Mouse (Mus musculus): ENCODE results near the gene Vmo1.
"Not testable (repeated sequence)": the region's sequence is repeated elsewhere in the genome, so short reads cannot be mapped to it uniquely, and the experiment has no call there.

Vmo1 gene

DNA sequence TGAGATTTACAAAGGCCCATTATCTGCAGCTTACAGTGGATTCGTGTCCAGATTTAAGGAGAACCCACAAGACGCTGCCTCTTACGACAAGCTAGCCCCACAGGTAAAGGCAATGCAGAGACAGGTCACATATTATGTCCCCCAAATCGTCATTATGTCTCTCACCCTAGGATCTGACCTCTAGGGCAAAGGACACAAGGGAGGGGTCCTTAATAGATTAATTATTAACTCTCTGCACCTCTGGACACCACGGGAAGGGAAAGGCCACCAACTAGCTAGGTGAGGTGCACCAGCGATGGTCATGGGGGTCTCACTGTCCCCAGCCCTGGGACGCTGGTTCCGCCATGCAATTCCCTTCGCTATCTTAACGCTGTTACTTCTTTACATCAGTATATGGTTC, 4.5 kb upstream of the Vmo1 start, which contains the start of gene Gltpd2:
Gene Gltpd2 (plus strand): TSS at position 274 of the 400 bp plus-strand sequence.
- no peak for DNase-seq

DNA sequence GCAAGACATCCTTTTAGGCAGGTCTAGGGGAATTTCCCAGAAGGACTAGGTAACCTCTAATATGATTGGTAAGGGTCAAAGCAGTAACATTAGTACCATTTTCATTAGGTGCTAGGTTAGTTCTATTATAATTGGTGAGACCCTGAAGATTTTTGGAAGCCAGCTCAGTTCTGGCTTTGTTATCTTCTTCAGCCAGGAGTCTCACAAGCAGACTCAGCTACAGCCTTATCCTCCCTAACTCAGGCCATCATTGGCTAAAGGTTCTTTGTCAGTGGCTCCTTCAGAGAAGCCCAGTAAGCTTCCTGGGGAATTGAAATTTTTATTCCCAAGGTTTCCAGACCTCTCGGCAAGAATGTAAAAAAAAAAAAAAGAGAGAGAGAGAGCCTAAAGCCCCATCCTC, 4.0 kb upstream of the Vmo1 start:
- no peak for DNase-seq

DNA sequence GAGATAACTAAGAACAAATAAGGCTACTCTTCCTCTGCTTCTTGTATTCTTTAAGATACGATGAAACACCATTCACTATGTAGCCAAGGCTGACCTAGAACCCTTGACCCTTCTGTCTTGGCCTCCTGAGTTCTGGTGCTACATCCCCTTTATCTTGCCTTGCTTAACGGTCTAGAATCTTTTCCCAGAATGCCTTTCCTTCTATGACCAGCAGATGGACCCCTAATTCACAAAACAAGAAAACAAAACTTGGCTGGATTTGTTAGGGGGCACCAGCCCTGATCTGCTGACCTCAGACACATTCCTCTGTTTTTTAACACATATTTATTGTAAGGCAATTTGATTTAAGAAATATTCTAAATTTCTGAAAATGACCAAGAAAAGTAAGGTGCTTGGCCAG, 1.9 kb upstream of the Vmo1 start:
- DNase-seq = peak; percentile 22

DNA sequence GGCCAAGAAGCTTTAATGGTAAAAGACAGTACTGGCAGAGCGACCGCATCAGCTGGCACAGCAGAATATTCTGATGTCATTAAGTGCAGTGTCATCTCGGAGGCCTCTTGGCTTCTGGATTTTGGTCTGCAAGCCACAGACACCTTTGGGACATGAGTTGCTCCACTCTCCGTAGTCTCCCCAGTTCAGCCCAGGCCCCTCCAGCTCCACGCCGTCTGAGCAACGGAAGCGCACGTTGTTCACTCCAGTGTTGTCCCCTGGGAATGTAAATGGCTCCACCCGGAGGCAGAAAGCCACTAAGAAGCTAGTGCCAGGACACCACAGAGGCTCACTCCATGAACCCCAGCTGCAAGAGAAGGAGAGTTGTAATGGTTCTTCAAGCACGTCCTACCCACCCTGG, 896 bp downstream of the Vmo1 start:
- DNase-seq = no peak

DNA sequence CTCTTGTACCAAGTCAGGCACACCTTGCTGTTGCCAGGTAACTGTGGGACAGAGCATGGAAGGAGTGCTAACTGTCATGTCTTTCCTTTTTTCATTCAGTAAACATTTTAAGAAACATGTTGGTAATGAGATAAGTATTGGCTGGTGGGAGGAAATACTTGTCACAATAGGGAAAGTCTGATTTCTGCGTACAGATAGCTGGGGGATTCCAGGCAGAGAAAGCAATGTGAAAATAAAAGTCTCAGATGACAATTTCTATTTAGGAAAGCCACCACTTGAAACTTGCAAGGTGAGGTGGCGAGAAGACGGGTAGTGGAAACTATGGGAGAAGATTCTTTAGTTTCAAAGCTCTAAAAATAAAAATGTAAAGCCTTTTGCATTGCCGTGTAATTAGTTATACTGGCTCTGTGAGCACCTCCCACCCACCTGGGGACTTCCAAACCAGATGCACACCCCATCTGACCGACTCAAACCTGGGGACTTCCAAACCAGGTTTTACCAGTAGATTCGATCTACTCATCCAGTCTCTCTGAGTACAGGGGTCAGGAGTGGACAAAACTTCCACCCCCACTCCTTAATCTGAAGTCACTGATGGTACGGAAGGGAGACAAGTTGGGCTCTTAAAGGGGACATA, 1.6 kb downstream of the Vmo1 start:
- no peak for DNase-seq

DNA sequence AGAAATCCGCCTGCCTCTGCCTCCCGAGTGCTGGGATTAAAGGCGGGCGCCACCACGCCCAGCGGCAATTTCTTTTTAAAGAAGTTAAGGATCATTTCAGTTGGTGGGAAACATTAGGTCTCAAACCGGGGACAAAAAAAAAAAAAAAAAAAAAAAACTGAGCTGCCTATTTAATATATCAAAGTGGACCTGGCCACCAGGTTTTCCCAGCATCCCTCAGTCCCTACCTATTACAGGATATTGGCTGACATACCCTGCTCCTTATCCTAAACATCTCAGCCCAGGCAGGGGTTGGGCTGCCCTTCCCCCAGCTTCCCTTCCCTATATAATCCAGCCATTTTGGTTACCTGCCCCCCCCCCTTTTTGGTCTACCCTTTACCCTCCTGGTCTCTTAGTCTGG, 2.6 kb downstream of the Vmo1 start:
- DNase-seq = no peak

DNA sequence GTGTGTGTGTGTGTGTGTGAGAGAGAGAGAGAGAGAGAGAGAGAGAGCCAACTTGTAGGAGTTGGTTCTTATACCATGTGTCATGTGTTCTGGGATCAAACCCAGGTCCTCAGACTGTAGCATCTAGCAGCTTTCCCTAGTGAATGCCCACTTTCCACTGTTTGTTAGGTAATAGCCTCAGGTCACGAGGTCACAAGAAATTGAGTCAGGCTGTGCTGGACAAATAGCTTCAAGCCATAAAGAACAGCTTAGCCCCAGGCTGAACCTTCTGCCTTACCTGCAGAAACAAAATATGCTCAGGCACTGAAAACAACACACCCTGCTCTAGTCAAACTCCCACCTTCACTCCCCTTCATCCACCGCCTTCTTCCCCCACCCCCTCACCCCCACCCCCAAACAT, 3.2 kb downstream of the Vmo1 start:
- no peak for DNase-seq

DNA sequence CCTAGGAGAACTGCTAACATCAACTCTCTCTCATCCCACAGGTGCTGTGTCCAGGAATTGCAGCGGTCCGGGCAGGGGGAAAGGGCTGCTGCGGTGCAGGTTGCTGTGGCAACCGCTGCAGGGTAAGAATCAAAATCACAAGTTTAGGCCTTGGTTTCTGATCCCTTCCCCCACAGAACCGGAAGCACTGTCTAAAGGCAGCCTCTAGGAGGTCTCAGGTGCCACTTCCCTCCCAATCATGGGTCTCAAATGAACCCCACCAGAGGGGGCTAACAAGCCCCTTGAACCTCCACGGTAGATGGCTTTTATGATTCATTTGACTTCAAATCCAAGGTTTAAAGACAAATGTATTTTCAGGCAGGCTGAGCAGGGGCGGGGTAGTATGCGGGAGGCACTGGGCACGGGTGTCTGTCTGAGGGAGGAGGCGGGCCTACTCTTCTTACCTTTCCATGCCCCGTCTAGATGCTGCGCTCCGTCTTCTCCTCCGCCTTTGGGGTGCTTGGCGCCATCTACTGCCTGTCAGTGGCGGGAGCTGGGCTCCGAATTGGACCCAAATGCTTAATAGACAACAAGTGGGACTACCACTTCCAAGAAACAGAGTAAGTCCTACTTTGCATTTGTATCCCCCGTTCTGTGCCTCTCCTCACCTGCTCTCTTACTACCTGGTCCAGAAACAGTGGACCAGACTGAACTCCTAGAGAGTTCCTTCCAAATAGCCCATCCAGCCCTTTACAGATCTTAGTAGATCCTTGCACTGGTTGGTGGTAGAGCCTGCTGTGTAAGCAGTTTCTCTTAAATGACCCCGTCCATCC, 4.5 kb downstream of the Vmo1 start:
- peak; percentile 33 for DNase-seq

DNA sequence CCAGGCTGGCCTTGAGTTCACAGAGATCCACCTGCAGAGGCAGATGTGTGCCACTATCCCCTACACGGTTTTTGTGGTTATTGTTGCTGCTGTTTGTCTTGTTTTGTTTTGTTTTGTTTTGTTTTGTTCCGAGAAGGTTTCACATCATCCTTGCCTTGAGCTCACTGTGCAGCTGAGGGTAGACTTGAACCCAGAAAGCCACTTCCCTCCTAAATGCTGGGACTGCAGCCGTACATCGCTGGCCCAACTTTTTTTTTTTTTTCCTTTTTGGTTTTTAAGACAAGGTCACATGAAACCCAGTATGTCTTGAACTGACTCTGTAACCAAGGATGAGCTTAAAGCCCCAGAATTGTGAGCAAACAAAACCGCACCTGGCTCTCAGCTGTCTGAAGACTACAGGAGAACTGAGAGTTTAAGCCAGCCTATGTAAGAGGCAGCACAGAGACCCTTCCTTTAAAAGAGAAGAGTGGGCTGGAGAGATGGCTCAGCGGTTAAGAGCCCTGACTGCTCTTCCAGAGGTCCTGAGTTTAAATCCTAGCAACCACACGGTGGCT, 7.4 kb downstream of the Vmo1 start:
- DNase-seq = no peak

DNA sequence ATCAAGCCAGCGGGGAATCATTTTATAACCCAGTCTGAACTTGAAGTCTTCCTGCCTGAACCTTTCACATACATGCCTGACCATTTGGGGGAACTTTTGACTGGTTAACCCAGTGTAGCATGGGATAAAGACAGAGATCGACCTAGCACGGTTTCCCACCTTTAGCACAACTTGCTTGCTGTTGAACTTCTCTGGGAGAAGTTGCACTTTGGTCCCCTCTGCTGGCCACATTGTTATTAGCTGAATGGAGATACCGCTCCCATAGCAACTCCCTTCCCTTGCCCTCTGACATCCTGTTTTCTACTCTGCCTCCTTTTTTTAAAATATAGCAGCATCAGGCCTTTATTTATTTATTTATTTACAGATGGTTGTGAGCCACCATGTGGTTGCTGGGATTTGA, 8.0 kb downstream of the Vmo1 start:
- peak; percentile 33 for DNase-seq

DNA sequence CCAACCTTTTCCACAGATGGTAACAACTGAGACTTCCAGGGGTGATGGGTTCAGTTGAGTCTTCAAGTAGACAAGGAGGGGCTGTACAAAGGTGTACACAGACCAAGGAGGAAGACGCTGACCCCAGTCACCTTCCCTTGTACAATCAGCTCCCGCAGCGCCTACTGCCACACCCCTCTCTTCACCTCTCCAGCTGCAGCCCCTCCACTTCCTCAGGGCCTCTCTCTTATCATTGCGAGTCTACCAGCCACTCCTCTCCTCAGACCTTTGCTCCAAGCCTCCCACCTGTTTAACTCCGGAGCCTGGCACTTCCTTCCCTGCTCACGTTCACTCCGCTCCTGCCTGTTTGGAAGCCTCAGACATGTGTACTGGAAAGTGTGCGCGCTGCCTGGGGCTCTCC, 9.4 kb downstream of the Vmo1 start, which contains the start of gene Tm4sf5:
Gene Tm4sf5 (plus strand): TSS at position 275 of the 400 bp plus-strand sequence.
- no peak for DNase-seq

DNA sequence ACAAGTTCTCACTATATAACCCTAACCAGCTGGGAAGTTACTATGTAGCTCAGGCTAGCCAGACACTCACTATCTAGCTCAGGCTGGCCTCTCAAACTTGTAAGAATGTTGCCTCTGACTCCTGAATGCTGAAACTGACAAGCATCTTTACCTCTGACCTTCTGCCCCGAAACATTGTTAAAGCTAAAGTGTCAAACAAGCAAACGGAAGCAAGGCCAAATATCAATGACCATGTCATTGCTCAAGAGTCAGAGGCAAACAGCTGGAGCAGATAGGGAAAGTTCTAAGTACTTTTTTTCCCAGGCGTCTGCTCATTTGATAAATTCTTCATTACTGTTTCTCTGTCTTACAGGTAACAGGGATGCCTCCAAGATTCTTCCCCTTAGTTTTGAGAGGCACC, 12.4 kb downstream of the Vmo1 start:
- DNase-seq = no peak

DNA sequence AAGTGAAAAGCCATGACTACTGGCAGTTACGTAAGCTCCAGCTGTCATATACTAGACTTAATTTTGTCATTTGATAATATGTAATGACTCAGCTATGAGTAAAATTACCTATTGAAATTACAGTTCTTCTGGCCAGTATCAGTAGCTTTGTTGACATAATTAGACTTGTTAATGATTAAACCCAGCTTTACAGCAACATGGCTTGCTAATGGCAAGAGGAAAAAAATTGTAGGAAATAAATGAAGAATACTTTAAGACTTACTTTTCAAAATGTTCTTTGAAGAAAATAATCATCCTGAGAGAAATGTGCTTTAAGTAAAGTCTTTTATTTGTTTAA, 14.0 kb downstream of the Vmo1 start:
- no peak for DNase-seq

DNA sequence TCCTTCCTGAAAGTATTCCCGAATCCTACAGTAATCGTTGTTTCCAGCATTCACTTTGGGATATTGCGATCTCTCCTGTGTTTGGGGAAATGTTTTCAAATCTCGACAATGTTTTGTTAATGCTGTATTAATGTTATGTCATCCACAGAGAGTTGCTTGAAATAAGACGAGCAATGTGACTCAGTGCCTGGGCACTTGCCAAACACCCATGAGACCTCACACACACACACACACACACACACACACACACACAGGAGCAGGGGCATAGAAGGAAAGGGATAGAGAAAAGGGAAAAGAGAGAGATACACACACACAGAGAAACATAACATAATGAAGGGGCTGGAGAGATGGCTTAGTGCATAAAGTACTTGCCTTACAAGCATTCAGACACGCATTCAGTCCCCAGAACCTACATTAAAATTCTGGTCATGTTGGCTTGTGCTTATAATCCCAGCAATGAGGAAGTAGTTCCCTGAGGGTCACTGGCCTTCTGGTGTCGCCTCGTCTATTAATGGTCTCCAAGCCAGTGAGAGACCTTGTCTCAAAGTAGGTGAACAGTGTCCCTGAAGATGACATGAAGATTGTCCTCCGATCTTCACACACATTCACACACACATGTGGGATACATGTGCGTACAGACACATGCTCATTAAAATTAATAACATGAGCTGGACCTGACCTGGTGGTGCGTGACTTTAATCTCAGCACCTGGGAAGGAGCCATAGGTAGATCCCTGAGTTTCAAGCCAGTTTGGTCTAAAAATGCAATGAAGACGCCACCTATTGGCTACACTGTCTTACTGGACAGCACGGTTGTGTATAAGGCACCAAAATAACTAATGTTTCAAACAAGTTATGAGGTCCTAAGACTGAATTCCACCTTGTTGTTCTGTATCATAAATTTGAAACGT, 14.6 kb downstream of the Vmo1 start:
- no peak for DNase-seq

DNA sequence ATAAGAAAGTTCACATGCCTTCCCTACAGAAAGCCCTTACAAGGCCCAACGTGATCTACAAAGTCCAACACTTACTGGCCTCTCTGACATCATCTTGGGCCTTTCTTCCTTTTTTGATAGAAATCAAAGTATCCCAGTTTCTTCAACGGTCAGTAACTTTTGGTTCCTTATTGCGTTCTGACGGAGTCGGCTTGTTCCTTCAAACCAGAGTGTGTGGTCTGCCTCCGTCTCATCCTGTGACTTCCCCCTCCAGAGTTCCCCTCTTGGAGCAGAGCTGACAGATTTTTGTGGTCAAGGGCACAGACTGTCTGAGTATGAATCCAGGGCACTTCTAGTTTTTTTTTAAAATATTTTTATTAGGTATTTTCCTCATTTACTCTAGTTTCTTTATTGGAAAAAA, 24.7 kb downstream of the Vmo1 start:
- no peak for DNase-seq

DNA sequence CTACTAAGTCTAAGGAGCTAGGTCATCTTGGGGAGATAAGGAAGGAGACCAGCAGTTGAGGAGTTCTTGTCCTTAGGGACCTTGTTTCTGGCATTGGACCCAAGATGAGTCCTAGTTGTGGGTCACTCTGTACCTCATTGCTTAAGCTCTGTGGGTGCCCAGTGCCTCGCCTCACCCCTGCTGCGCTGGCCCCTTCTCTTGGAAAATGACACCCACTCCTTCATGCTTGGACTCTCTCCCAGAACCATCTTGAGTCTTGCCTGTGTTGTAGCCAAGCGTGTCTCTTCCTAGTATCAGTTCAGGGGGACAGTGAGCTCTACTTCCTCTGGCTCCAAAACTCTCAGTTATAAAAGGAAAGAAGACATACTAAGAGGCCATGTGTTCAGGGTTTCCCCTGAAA, 25.3 kb downstream of the Vmo1 start:
- DNase-seq = no peak

DNA sequence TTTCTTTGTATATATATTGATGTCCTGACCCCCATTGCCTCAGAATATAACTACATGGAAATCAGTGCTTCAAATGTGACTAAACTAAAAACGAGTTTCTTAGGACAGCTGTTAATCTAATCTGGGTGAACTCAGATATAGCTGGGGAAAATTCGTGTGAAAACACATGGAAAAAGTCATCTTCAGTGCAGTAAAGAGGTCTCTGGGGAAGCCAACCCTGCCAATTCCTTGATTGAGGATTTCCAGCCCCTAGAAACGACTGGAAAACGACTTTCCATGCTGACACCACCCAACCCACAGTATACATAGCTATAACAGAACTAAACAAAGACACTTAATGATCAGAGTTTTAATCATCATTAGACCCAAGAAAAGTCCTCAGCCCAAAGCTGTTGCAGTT, 26.6 kb downstream of the Vmo1 start:
- DNase-seq = no peak

DNA sequence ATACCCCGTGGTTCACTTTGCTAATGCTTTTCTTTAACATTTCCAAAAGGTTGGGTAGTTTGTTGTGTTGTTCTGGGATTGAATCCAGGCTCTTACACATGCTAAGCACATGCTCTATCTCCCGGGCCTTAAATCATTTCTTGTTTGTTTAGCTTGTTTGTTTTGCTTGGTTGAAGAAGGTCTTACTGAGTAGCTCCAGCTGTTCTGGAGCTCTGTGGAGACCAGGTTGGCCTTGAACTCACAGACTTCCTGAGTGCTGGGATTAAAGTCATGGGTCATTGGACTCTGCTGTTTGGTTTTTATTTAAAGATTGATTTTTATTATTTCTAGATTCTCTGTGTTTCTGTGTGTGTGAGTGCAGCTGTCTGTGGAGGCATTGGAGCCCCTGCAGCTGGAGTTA, 28.9 kb downstream of the Vmo1 start:
- DNase-seq = no peak

DNA sequence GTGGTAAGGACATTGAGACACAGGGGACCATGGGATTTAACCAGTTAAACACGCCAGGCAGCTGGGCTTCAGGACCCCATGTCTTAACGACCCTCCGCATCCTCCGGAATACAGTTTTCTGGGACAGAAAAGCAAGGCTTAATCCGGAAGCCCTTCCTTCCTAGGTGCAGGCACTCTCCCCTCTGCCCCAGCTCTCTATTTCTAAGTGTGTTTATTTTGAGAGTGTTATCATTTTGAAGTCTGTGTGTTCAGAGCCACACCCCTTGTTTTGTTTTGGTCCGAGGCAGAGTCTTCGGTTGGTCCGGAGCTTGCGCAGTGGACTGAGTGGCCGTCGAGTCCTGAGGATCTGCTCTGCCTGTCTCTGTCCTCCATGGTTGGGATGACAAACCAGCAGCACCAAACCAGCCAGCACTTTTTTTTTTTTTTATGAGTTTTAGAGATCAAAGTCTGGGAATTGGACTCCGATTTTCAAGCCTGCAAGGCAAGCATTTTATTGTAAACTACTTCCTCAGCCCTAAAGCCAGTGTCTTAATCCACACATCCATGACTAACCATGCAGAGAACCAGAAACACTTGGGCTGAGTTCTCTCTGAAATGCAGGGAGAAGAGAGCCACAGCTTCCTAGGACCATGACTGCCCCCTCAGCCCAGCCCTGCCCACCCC, 39.4 kb downstream of the Vmo1 start:
- no peak for DNase-seq

DNA sequence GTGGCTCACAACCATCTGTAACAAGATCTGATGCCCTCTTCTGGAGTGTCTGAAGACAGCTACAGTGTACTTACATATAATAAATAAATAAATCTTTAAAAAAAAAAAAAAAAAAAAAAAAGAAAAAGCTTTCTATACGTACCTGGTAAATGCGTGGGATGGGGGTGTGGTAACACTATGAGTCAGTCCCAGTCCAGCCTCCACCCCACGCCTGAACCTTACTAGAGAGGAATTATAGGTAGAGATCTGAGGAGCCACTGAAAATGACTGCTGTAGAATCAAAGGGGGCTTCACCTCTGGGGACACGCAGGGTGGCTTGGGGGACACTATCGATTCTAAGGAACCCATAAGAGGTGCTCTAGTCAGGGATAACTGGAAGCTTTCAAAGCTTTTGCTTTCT, 41.1 kb downstream of the Vmo1 start:
- DNase-seq = not testable (repeated sequence)

DNA sequence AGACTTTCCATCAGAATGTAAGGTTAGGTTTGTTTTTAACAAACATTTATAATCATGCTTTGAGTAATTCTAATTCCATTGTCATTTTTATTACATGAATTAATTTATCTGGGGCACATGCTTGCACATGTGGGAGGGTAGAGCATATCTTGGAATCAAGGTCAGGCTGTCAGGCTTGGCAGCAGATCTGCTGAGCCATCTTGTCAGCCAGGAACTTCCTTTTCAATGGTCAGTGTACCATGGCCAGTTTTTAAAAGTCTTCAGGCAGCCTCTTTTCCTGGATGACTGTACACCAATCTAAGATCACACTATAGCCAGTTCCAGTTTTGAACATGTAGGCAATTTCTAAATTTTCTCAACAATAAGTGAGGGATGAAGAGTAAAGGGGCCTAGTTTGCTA, 41.7 kb downstream of the Vmo1 start:
- no peak for DNase-seq

DNA sequence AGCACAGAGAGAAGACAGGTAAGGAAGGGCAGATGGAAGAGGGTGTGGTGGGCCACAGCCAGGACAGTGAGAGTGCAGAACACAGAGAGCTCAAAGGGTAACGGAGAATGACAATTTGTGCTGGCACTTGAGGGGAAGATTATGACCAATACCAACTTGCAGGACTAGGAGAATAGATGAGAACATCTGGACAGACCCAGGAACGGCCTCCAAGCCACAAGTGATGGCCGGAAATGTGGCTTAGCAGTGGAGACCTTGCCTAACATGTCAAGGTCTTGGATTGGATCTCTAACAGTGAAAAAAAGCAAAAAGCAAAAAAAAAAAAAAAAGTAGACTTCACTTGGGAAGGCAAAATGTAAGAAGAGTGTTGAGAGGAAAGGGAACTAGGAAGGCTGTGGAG, 44.7 kb downstream of the Vmo1 start:
- DNase-seq = no peak
